Mouse (Mus musculus) embryo, embryonic 9.5 days (tissue): Measurements from ENCODE around the gene Nxnl1.

Source experiments
- DNase-seq: peaks from one replicate; pipeline ENCODE4 v3.0.0-alpha.2; 2017; ENCODE audit errors: extremely low spot score

Nxnl1 gene

GRCm38 (mm10) chr8:71586891-71587290 lies 20.5 kb upstream of the Nxnl1 start:
- DNase-seq: peak; percentile 29

GRCm38 (mm10) chr8:71580201-71580600 lies 13.8 kb upstream of the Nxnl1 start:
- no peak for DNase-seq

- no peak for DNase-seq
Observed at GRCm38 (mm10) chr8:71579476-71579875, 13.1 kb upstream of the Nxnl1 start.

- no peak for DNase-seq
Observed at GRCm38 (mm10) chr8:71579009-71579408, 12.6 kb upstream of the Nxnl1 start.

GRCm38 (mm10) chr8:71577856-71578387 lies 11.5 kb upstream of the Nxnl1 start:
- DNase-seq: no peak

GRCm38 (mm10) chr8:71575020-71575419 lies 8.6 kb upstream of the Nxnl1 start:
- DNase-seq: no peak

- DNase-seq: no peak
Observed at GRCm38 (mm10) chr8:71574426-71574825, 8.0 kb upstream of the Nxnl1 start.

- DNase-seq: no peak
Observed at GRCm38 (mm10) chr8:71572847-71573633, 6.6 kb upstream of the Nxnl1 start.

GRCm38 (mm10) chr8:71572077-71572476 lies 5.7 kb upstream of the Nxnl1 start:
- DNase-seq: no peak

- no peak for DNase-seq
Observed at GRCm38 (mm10) chr8:71570291-71570954, 4.0 kb upstream of the Nxnl1 start.

- DNase-seq: peak; percentile 95
Observed at GRCm38 (mm10) chr8:71569366-71570290, 3.2 kb upstream of the Nxnl1 start.

- DNase-seq: no peak
Observed at GRCm38 (mm10) chr8:71568941-71569340, 2.5 kb upstream of the Nxnl1 start.

- no peak for DNase-seq
Observed at GRCm38 (mm10) chr8:71568387-71568937, 2.1 kb upstream of the Nxnl1 start, which contains the start of gene Slc27a1. TSS of gene Slc27a1 (plus strand) at chr8:71568882.

- no peak for DNase-seq
Observed at GRCm38 (mm10) chr8:71567587-71567986, 1.2 kb upstream of the Nxnl1 start.

- no peak for DNase-seq
Observed at GRCm38 (mm10) chr8:71563992-71564391, 2.4 kb downstream of the Nxnl1 start.

- DNase-seq: peak; percentile 57
Observed at GRCm38 (mm10) chr8:71562751-71563150, 3.6 kb downstream of the Nxnl1 start.

- peak; percentile 84 for DNase-seq
Observed at GRCm38 (mm10) chr8:71561401-71561800, 5.0 kb downstream of the Nxnl1 start.

- no peak for DNase-seq
Observed at GRCm38 (mm10) chr8:71560765-71561164, 5.6 kb downstream of the Nxnl1 start.

GRCm38 (mm10) chr8:71560071-71560470 lies 6.3 kb downstream of the Nxnl1 start:
- DNase-seq: no peak

- DNase-seq: peak; percentile 79
Observed at GRCm38 (mm10) chr8:71558958-71559690, 7.3 kb downstream of the Nxnl1 start.
